Mouse (Mus musculus): ENCODE measurements around the gene Obox1.
"Not testable (repeated sequence)": the region's sequence is repeated elsewhere in the genome, so short reads cannot be mapped to it uniquely, and the experiment has no call there.

Gene Obox1

GRCm38 (mm10) chr7:15388421-15388998 is at the start of gene Obox1, which contains the start of gene Obox2:
Gene Obox1, plus strand, starts transcription at chr7:15388948.
Gene Obox2, plus strand, starts transcription at chr7:15388721.
- DNase-seq (ENCODE audit: low read depth in 1 of 2, low spot score in 2 of 2), result not testable (repeated sequence)

GRCm38 (mm10) chr7:15399147-15399874 is 10.6 kb downstream of the Obox1 start:
- not testable (repeated sequence) for DNase-seq (ENCODE audit: low read depth in 1 of 2, low spot score in 2 of 2)

GRCm38 (mm10) chr7:15406816-15407215 is 18.1 kb downstream of the Obox1 start:
- not testable (repeated sequence) for DNase-seq (ENCODE audit: low read depth in 1 of 2, low spot score in 2 of 2)

- not testable (repeated sequence) for DNase-seq (ENCODE audit: low read depth in 1 of 2, low spot score in 2 of 2)
Measured at GRCm38 (mm10) chr7:15418046-15418445, 29.3 kb downstream of the Obox1 start.

- not testable (repeated sequence) for DNase-seq (ENCODE audit: low read depth in 1 of 2, low spot score in 2 of 2)
Measured at GRCm38 (mm10) chr7:15425537-15425936, 36.8 kb downstream of the Obox1 start.

GRCm38 (mm10) chr7:15509411-15509810 is 120.7 kb downstream of the Obox1 start:
- DNase-seq (ENCODE audit: low read depth in 1 of 2, low spot score in 2 of 2), result not testable (repeated sequence)
